Mouse (Mus musculus) MEL (cell line): ENCODE data around the gene Tmem184c. TPM values are rescaled to one million over a fixed set of nuclear protein-coding genes. Genes with fewer than 3 reads are reported as not detected.

Experiments used
- DNase-seq: peaks from one replicate; pipeline ENCODE4 v3.0.0; 2011; ENCODE audit warnings: low read depth, low spot score
- H3K27ac ChIP-seq: 2 replicates; pipeline ENCODE4 v1.5.1; 2012; ENCODE audit warnings: low read depth, mild to moderate bottlenecking, control low read depth, low read length, moderate library complexity; ENCODE audit not compliant: control insufficient read depth
- H3K27me3 ChIP-seq, 2 experiments: fragments of 150-350 bp in 1 of 2; sonication (generic) in 1 of 2; 2 replicates each; pipeline ENCODE4 v1.6.1; 2012; ENCODE audit warnings: low read length in 2 of 2, mild to moderate bottlenecking in 2 of 2, improper control_type of control experiment in 1 of 2, moderate library complexity in 1 of 2; ENCODE audit not compliant: insufficient read depth in 2 of 2, control insufficient read depth in 1 of 2
- H3K36me3 ChIP-seq, 2 experiments: 2 replicates each; pipeline ENCODE4 v1.6.1; 2012 to 2014; ENCODE audit warnings: low read length in 2 of 2, improper control_type of control experiment in 1 of 2, inconsistent platforms in 1 of 2, mild to moderate bottlenecking in 1 of 2; ENCODE audit not compliant: insufficient read depth in 2 of 2, control insufficient read depth in 1 of 2
- H3K4me1 ChIP-seq, 2 experiments: fragments of 150-350 bp in 1 of 2; sonication (generic) in 1 of 2; 2 replicates each; pipeline ENCODE4 v1.6.1; 2012; ENCODE audit warnings: low read length in 2 of 2, improper control_type of control experiment in 1 of 2, mild to moderate bottlenecking in 1 of 2; ENCODE audit not compliant: insufficient read depth in 2 of 2, control insufficient read depth in 1 of 2
- H3K4me3 ChIP-seq, 2 experiments: fragments of 150-350 bp in 1 of 2; sonication (generic) in 1 of 2; 2 replicates each; pipeline ENCODE4 v1.5.1; 2012; ENCODE audit warnings: low read depth in 2 of 2, low read length in 2 of 2, mild to moderate bottlenecking in 2 of 2, moderate library complexity in 2 of 2, control low read depth in 1 of 2, improper control_type of control experiment in 1 of 2; ENCODE audit not compliant: control insufficient read depth in 1 of 2, insufficient read depth in 1 of 2
- H3K79me2 ChIP-seq: 2 replicates; pipeline ENCODE4 v1.6.1; 2012; ENCODE audit warnings: mild to moderate bottlenecking, low read length, moderate library complexity; ENCODE audit not compliant: control insufficient read depth, poor library complexity, insufficient read depth
- H3K9ac ChIP-seq: 2 replicates; pipeline ENCODE4 v1.6.1; 2012; ENCODE audit warnings: low read depth, mild to moderate bottlenecking, control low read depth, low read length, moderate library complexity; ENCODE audit not compliant: control insufficient read depth, poor library complexity, severe bottlenecking
- H3K9me3 ChIP-seq: fragments of 150-350 bp; sonication (generic); replicated peaks from 2 replicates; pipeline ENCODE4 v1.6.1; 2012; ENCODE audit warnings: mild to moderate bottlenecking, low read length, improper control_type of control experiment, moderate library complexity; ENCODE audit not compliant: insufficient read depth
- BHLHE40 ChIP-seq: IDR thresholded peaks from 2 replicates; pipeline ENCODE4 v1.6.1; 2012; ENCODE audit warnings: low read depth, mild to moderate bottlenecking, inconsistent platforms, low read length, improper control_type of control experiment, borderline replicate concordance
- CHD1 ChIP-seq: IDR thresholded peaks from 2 replicates; pipeline ENCODE4 v1.6.1; 2012; ENCODE audit warnings: low read depth, mild to moderate bottlenecking, inconsistent platforms, low read length, improper control_type of control experiment
- CHD2 ChIP-seq: IDR thresholded peaks from 2 replicates; pipeline ENCODE4 v1.6.1; 2011; ENCODE audit warnings: low read length, improper control_type of control experiment
- CTCF ChIP-seq, 3 experiments: IDR thresholded peaks in 2 of 3; conservative IDR thresholded peaks in 1 of 3; 2 replicates each; pipeline ENCODE4 v1.5.1; 2011 to 2012; ENCODE audit warnings: low read length in 3 of 3, low read depth in 2 of 3, mild to moderate bottlenecking in 2 of 3, improper control_type of control experiment in 1 of 3, inconsistent platforms in 1 of 3, mixed read lengths in 1 of 3, moderate library complexity in 1 of 3; ENCODE audit not compliant: control insufficient read depth in 1 of 3, insufficient read depth in 1 of 3, poor library complexity in 1 of 3, severe bottlenecking in 1 of 3
- ELF1 ChIP-seq: IDR thresholded peaks from 2 replicates; pipeline ENCODE4 v1.6.1; 2014; ENCODE audit warnings: low read depth, mild to moderate bottlenecking, inconsistent platforms, low read length, improper control_type of control experiment, moderate library complexity
- EP300 ChIP-seq, 2 experiments: IDR thresholded peaks; 2 replicates each; pipeline ENCODE4 v1.6.1; 2011; ENCODE audit warnings: improper control_type of control experiment in 2 of 2, low read length in 2 of 2, low read depth in 1 of 2, mild to moderate bottlenecking in 1 of 2
- GABPA ChIP-seq: IDR thresholded peaks from 2 replicates; pipeline ENCODE4 v1.6.1; 2012; ENCODE audit warnings: low read depth, mild to moderate bottlenecking, inconsistent platforms, low read length, improper control_type of control experiment, moderate library complexity
- GATA1 ChIP-seq: IDR thresholded peaks from 2 replicates; pipeline ENCODE4 v1.6.1; 2011; ENCODE audit warnings: low read depth, low read length, improper control_type of control experiment
- HCFC1 ChIP-seq: IDR thresholded peaks from 2 replicates; pipeline ENCODE4 v1.6.1; 2012; ENCODE audit warnings: low read depth, mild to moderate bottlenecking, inconsistent platforms, low read length, improper control_type of control experiment, moderate library complexity
- KAT2A ChIP-seq: conservative IDR thresholded peaks from 2 replicates; pipeline ENCODE4 v1.6.1; 2012; ENCODE audit warnings: low read depth, low read length, improper control_type of control experiment, inconsistent platforms
- MAX ChIP-seq: IDR thresholded peaks from 2 replicates; pipeline ENCODE4 v1.6.1; 2011; ENCODE audit warnings: low read length, improper control_type of control experiment
- MAZ ChIP-seq: IDR thresholded peaks from 2 replicates; pipeline ENCODE4 v1.6.1; 2012; ENCODE audit warnings: low read depth, mild to moderate bottlenecking, inconsistent platforms, low read length, improper control_type of control experiment
- MYB ChIP-seq: IDR thresholded peaks from 2 replicates; pipeline ENCODE4 v1.6.1; 2011; ENCODE audit warnings: mild to moderate bottlenecking, low read depth, low read length, improper control_type of control experiment
- NELFE ChIP-seq: IDR thresholded peaks from 2 replicates; pipeline ENCODE4 v1.6.1; 2011; ENCODE audit warnings: low read depth, low read length, improper control_type of control experiment
- POLR2A ChIP-seq, 2 experiments: IDR thresholded peaks; 2 replicates each; pipeline ENCODE4 v1.6.1; 2011 to 2012; ENCODE audit warnings: low read length in 2 of 2, mild to moderate bottlenecking in 2 of 2, control low read depth in 1 of 2, improper control_type of control experiment in 1 of 2, low read depth in 1 of 2, moderate library complexity in 1 of 2; ENCODE audit not compliant: control insufficient read depth in 1 of 2, insufficient read depth in 1 of 2, poor library complexity in 1 of 2
- POLR2AphosphoS2 ChIP-seq: IDR thresholded peaks from 2 replicates; pipeline ENCODE4 v1.6.1; 2011; ENCODE audit warnings: low read length, improper control_type of control experiment
- POLR2AphosphoS5 ChIP-seq: IDR thresholded peaks from 2 replicates; pipeline ENCODE4 v1.6.1; 2012; ENCODE audit warnings: low read depth, borderline replicate concordance, mild to moderate bottlenecking, inconsistent platforms, low read length, moderate library complexity, mixed read lengths
- RCOR1 ChIP-seq: IDR thresholded peaks from 2 replicates; pipeline ENCODE4 v1.6.1; 2012; ENCODE audit warnings: low read depth, mild to moderate bottlenecking, inconsistent platforms, low read length, improper control_type of control experiment
- SIN3A ChIP-seq: IDR thresholded peaks from 2 replicates; pipeline ENCODE4 v1.6.1; 2012; ENCODE audit warnings: low read length, improper control_type of control experiment, inconsistent platforms
- TBP ChIP-seq: IDR thresholded peaks from 2 replicates; pipeline ENCODE4 v1.8.0; 2011; ENCODE audit warnings: low read depth, low read length, improper control_type of control experiment
- USF1 ChIP-seq: IDR thresholded peaks from 2 replicates; pipeline ENCODE4 v1.6.1; 2014; ENCODE audit warnings: low read depth, mild to moderate bottlenecking, inconsistent platforms, low read length, improper control_type of control experiment, moderate library complexity
- USF2 ChIP-seq, 2 experiments: IDR thresholded peaks; 2 replicates each; pipeline ENCODE4 v1.6.1; 2011 to 2012; ENCODE audit warnings: improper control_type of control experiment in 2 of 2, low read length in 2 of 2, borderline replicate concordance in 1 of 2, inconsistent platforms in 1 of 2, low read depth in 1 of 2, mild to moderate bottlenecking in 1 of 2; ENCODE audit not compliant: insufficient read depth in 1 of 2
- ZC3H11A ChIP-seq: IDR thresholded peaks from 2 replicates; pipeline ENCODE4 v1.6.1; 2012; ENCODE audit warnings: low read depth, mild to moderate bottlenecking, inconsistent platforms, low read length, improper control_type of control experiment
- ZNF384 ChIP-seq: IDR thresholded peaks from 2 replicates; pipeline ENCODE4 v1.6.1; 2012; ENCODE audit warnings: low read depth, mild to moderate bottlenecking, inconsistent platforms, low read length, improper control_type of control experiment
- polyA plus RNA-seq, 2 experiments: library from polyadenylated mRNA; stranded (reverse) in 1 of 2; unstranded in 1 of 2; fragments of >175 nt in 1 of 2; fragments of >200 nt in 1 of 2; gene quantifications; 2 replicates each; pipeline versions ENCODE4 v1.2.1 to v1.2.4; 2012; ENCODE audit warnings: low replicate concordance in 2 of 2, low read depth in 1 of 2; ENCODE audit not compliant: insufficient read length in 2 of 2, insufficient read depth in 1 of 2, missing spikeins in 1 of 2
- total RNA-seq: library from RNA; depleted of rRNA; stranded (reverse); fragments of 300-350 nt; gene quantifications from 2 replicates; pipeline ENCODE4 v1.2.3, GENCODE M21; 2012

Tmem184c gene
- total and polyA plus RNA-seq, 3 experiments: 8.5 to 11.3 TPM; not detected in 1

DNA sequence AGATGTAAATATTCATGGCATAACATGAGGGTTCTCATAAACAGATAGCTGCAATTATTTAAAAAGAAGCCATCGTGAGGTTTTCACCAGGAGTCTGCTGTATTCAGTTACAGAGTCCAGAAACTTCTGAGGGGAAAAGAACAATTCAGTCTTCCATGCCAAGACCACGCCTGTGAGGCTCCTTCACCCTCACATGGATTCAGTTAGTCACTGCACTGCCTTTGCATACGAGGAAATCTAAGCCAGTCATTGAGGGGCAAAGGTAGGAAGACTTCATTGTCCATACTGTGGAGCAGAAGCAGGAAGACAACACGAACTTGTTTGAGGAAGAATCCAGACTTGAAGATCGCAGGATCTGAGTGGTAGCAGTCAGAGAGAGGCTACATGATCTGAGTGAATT is 23.5 kb upstream of the Tmem184c start:
- Histone ChIP-seq H3K9me3 (no peaks in the 10 kb centered on the region), H3K9ac (no peak overlapping the region), H3K4me1 (no peaks in the 10 kb centered on the region), H3K79me2 (no peaks in the 10 kb centered on the region), H3K4me3 (no peak overlapping the region), H3K36me3 (no peaks in the 10 kb centered on the region), H3K27ac (no peak overlapping the region), H3K27me3 (peaks cover 0 to 2% of the 10 kb centered on the region in 2 experiments; a peak in 1 of 4 replicates)
- DNase-seq: no peak
- TF ChIP-seq ZNF384: no peak
- no peak for TF ChIP-seq RCOR1
- TF ChIP-seq EP300 (IDR thresholded peaks at IDR 0.05; ENCODE audit: low read depth in 1 of 2, low read length in 2 of 2): no peak
- TF ChIP-seq POLR2AphosphoS5: no peak
- no peak for TF ChIP-seq MAX
- TF ChIP-seq HCFC1: no peak
- no peak for TF ChIP-seq CTCF (IDR thresholded peaks at IDR 0.05 in 2 of 3, conservative IDR thresholded peaks at IDR 0.05 in 1 of 3; ENCODE audit: control insufficient read depth in 1 of 3, insufficient read depth in 1 of 3, low read depth in 2 of 3, low read length in 3 of 3, poor library complexity in 1 of 3, severe bottlenecking in 1 of 3)
- TF ChIP-seq MAZ: no peak
- TF ChIP-seq BHLHE40: no peak
- TF ChIP-seq USF1: no peak
- no peak for TF ChIP-seq SIN3A
- TF ChIP-seq TBP: no peak
- TF ChIP-seq NELFE: no peak
- TF ChIP-seq USF2 (IDR thresholded peaks at IDR 0.05; ENCODE audit: borderline replicate concordance in 1 of 2, insufficient read depth in 1 of 2, low read depth in 1 of 2, low read length in 2 of 2): no peak
- no peak for TF ChIP-seq ELF1
- no peak for TF ChIP-seq GABPA
- TF ChIP-seq POLR2A (IDR thresholded peaks at IDR 0.05; ENCODE audit: control insufficient read depth in 1 of 2, insufficient read depth in 1 of 2, low read depth in 1 of 2, low read length in 2 of 2, poor library complexity in 1 of 2): no peak
- no peak for TF ChIP-seq MYB
- TF ChIP-seq KAT2A: no peak

DNA sequence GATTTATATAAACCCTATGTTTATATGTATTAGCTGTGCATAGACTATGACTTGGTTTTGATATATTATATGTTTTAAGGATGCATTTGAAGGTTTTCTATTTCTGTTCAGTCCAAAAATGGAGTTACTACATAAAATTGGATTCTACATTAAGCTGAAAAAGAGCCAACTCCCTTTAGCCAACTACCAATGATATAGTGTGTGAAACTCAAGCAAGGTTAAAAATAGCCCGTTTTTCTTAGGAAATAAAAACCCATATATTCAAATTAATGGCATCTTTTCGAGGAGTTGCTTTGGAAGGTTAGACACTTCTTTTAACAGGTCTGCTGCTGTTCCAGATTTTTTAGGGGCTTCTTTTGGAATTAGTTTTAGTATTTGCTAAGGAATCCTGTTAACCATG is 22.7 kb upstream of the Tmem184c start:
- H3K27ac ChIP-seq: no peak overlapping the region
- DNase-seq: no peak
- peaks cover 0 to 2% of the 10 kb centered on the region in 2 experiments; a peak in 1 of 4 replicates for H3K27me3 ChIP-seq
- no peaks in the 10 kb centered on the region for H3K4me1 ChIP-seq
- H3K9ac ChIP-seq: no peak overlapping the region
- H3K36me3 ChIP-seq: no peaks in the 10 kb centered on the region
- no peak overlapping the region for H3K4me3 ChIP-seq
- H3K9me3 ChIP-seq: no peaks in the 10 kb centered on the region
- H3K79me2 ChIP-seq: no peaks in the 10 kb centered on the region
- TF ChIP-seq GABPA (no peak), GATA1 (no peak), NELFE (no peak), MAZ (no peak), EP300 (IDR thresholded peaks at IDR 0.05; ENCODE audit: low read depth in 1 of 2, low read length in 2 of 2) (no peak), ZNF384 (no peak), POLR2AphosphoS2 (no peak), CHD1 (no peak), CHD2 (no peak), ZC3H11A (no peak), BHLHE40 (no peak), USF2 (IDR thresholded peaks at IDR 0.05; ENCODE audit: borderline replicate concordance in 1 of 2, insufficient read depth in 1 of 2, low read depth in 1 of 2, low read length in 2 of 2) (no peak)
